Mouse (Mus musculus) ES-CJ7 (cell line): ENCODE results near the gene Mthfd2l.

Experiments used
- DNase-seq: peaks from one replicate; pipeline ENCODE4 v3.0.0; 2011; ENCODE audit warnings: low read depth, low spot score

The Mthfd2l gene

GRCm38 (mm10) chr5:90930971-90931851, at the start of gene Mthfd2l:
Mthfd2l (plus strand) TSS chr5:90931117.
- peak; percentile 90 for DNase-seq

- no peak for DNase-seq
Observed at GRCm38 (mm10) chr5:90881682-90882081, 49.2 kb upstream of the Mthfd2l start.

GRCm38 (mm10) chr5:90882146-90882545, 48.8 kb upstream of the Mthfd2l start:
- no peak for DNase-seq

GRCm38 (mm10) chr5:90884628-90885242, 46.2 kb upstream of the Mthfd2l start:
- DNase-seq: no peak

GRCm38 (mm10) chr5:90888661-90889060, 42.3 kb upstream of the Mthfd2l start:
- DNase-seq: no peak

GRCm38 (mm10) chr5:90890519-90891463, 40.1 kb upstream of the Mthfd2l start, which contains the start of gene Cxcl1:
Cxcl1 (plus strand) TSS chr5:90891241.
- peak; percentile 47 for DNase-seq

GRCm38 (mm10) chr5:90891464-90891813, 39.5 kb upstream of the Mthfd2l start:
- DNase-seq: peak; percentile 19

- DNase-seq: no peak
Observed at GRCm38 (mm10) chr5:90894231-90894630, 36.7 kb upstream of the Mthfd2l start.

GRCm38 (mm10) chr5:90897429-90897828, 33.5 kb upstream of the Mthfd2l start:
- DNase-seq: no peak

- no peak for DNase-seq
Observed at GRCm38 (mm10) chr5:90899308-90899707, 31.6 kb upstream of the Mthfd2l start.

GRCm38 (mm10) chr5:90900147-90900546, 30.8 kb upstream of the Mthfd2l start:
- DNase-seq: no peak

GRCm38 (mm10) chr5:90900688-90901087, 30.2 kb upstream of the Mthfd2l start:
- no peak for DNase-seq

GRCm38 (mm10) chr5:90902380-90903260, 28.3 kb upstream of the Mthfd2l start:
- peak; percentile 54 for DNase-seq

GRCm38 (mm10) chr5:90903339-90904020, 27.4 kb upstream of the Mthfd2l start, which contains the start of gene Cxcl2:
Cxcl2 (plus strand) TSS chr5:90903871.
- no peak for DNase-seq

- DNase-seq: peak; percentile 72
Observed at GRCm38 (mm10) chr5:90908983-90909382, 21.9 kb upstream of the Mthfd2l start.

GRCm38 (mm10) chr5:90919495-90919894, 11.4 kb upstream of the Mthfd2l start:
- no peak for DNase-seq

GRCm38 (mm10) chr5:90922958-90923357, 8.0 kb upstream of the Mthfd2l start:
- DNase-seq: no peak

- no peak for DNase-seq
Observed at GRCm38 (mm10) chr5:90930546-90930945, 371 bp upstream of the Mthfd2l start.

GRCm38 (mm10) chr5:90931911-90932310, 994 bp downstream of the Mthfd2l start:
- DNase-seq: no peak

GRCm38 (mm10) chr5:90936706-90937105, 5.8 kb downstream of the Mthfd2l start:
- no peak for DNase-seq
